Mouse (Mus musculus): ENCODE measurements at regions not wholly inside any gene's neighbourhood (a gene's known extent, or its start where the extent isn't known, plus 50 kb on each side); places are given as distances from the start of the nearest gene placed in this dataset.

DNA sequence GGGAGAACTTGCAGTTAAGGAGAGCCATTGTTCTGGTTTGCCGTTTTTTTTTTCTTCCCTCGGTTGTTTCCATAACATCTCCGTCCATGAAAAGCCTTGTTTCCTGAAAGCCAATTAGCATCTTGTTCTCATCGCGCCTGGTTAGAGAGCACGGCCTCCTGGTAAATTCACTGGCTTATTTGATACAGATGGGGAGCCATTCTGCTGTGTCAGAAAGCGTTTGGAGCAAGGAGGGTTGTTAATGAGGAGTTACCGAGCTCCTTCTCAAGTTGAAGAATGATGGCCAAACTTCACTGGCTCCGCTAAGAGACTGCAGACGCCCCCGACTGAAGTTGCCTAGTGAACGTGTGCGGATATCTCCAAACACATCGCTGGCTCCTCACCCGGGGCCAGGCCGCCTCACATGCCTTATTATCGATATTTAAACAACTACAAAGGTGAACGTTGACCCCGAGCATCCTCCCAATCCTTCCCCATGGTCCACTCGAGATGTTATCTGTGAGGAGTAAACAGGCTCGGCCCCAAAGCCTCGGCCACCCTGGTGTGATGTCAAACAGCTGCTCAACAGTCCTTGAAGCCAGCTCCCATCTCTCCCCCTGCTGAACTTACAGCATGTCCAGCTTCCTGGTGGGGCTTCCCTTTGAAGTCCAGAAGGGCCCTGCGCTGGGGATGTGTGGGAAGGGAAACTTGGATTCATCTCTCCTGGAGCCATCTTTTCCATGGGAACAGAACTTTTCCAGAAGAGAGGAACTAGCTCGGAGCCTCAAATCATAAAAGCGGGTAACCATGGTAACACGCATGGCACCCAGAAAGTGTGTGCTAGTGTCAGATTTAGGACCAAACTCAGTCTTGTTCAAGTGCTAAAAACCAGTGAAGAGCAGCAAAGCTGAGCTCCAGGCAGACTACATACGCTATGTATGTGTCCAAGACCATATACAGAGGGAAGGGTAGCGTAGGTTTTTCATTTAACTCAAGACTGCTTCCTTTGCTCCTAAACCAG lies 190.0 kb upstream of the Tbx3 start:
- Histone ChIP-seq H3K4me3 (no peak overlapping the region), H3K9me3 (no peaks in the 10 kb centered on the region; the same call in 1 of the 2 replicates), H3K36me3 (replicated peaks) (no peaks in the 10 kb centered on the region), H3K27me3 (replicated peaks; ENCODE audit: low read depth, poor library complexity, severe bottlenecking) (peaks cover 5% of the 10 kb centered on the region; the same call in 1 of the 2 replicates), H3K4me1 (peaks cover 19% of the 10 kb centered on the region), H3K27ac (replicated peaks) (peak overlapping the region; percentile 48; the same call in 1 of the 2 replicates)
- peak; percentile 41 for DNase-seq (ENCODE audit: low spot score)
- 52% methylated on average over 28 of the region's 28 CpGs for WGBS

DNA sequence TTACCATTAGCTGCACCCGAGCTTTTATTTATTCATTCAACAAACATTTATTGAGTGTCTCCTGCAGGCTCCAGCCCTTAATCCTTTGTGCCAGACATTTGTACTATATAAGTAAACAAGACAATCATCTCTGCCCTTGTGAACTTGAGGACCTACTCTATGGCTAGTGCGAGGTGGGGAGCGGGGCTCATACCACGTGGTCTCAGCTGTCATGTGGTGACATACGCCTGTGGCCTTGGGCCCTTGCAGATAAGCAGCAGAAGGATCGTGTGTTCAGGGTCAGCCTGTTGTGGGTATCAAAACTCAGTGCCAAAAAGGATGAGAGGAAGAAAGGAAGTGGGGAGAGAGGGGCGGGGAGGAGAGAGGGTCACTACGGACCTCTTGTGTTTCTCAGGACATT lies 186.8 kb upstream of the Tbx3 start:
- H3K9me3 ChIP-seq = no peaks in the 10 kb centered on the region
- no peak overlapping the region for H3K4me3 ChIP-seq
- WGBS = 87% methylated on average over 8 of the region's 8 CpGs
- H3K4me1 ChIP-seq = peaks cover 19% of the 10 kb centered on the region
- no peak for DNase-seq (ENCODE audit: low spot score)
- no peak overlapping the region for H3K27ac ChIP-seq (replicated peaks)
- no peaks in the 10 kb centered on the region for H3K36me3 ChIP-seq (replicated peaks)
- peaks cover 5% of the 10 kb centered on the region; the same call in 1 of the 2 replicates for H3K27me3 ChIP-seq (replicated peaks; ENCODE audit: low read depth, poor library complexity, severe bottlenecking)

DNA sequence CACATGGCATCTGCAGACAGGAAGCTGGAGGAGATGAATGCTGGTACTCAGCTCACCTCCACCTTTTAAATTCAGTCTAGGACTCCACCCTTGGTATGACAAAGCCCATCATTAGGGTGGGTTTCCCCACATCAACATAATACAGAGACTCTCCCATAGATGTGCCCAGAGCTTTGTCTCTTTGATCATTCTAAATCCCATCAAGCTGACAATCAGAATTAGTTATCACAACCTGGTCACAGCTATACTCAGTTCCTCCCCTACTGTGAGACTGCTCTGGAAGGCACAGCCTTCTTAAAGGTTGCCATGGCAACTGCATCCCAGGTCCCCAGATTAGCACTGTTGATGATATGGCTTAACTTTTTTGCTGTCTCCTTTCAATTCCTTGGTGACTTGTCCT lies 184.3 kb upstream of the Tbx3 start:
- H3K4me1 ChIP-seq = peaks cover 4% of the 10 kb centered on the region
- H3K27me3 ChIP-seq (replicated peaks; ENCODE audit: low read depth, poor library complexity, severe bottlenecking) = peaks cover under 1% of the 10 kb centered on the region; the same call in 1 of the 2 replicates
- no peaks in the 10 kb centered on the region for H3K9me3 ChIP-seq
- no peak overlapping the region for H3K27ac ChIP-seq (replicated peaks)
- DNase-seq (ENCODE audit: low spot score) = no peak
- no peak overlapping the region for H3K4me3 ChIP-seq
- H3K36me3 ChIP-seq (replicated peaks) = no peaks in the 10 kb centered on the region

DNA sequence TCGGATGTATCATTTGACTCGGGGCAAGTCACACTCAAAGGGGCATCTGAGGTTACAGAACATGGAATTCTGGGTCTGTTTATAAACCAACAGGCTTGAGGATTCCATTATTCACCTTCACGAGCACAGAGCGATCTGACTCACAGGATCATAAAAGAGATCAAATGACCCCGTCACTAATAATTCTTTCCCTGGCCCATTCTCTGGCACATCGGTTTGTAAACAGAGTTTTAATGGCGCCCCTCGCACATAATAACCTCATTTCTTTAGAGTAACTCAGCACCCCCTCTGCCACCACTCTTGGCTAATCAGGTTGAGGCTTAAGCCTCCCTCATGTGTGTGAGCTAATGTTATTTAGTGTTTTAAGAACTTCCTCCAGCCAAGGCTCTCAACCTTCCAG lies 183.3 kb upstream of the Tbx3 start:
- Histone ChIP-seq H3K4me1 (no peaks in the 10 kb centered on the region), H3K27ac (replicated peaks) (no peak overlapping the region), H3K36me3 (replicated peaks) (no peaks in the 10 kb centered on the region), H3K27me3 (replicated peaks; ENCODE audit: low read depth, poor library complexity, severe bottlenecking) (no peaks in the 10 kb centered on the region; the same call in 1 of the 2 replicates), H3K9me3 (no peaks in the 10 kb centered on the region), H3K4me3 (no peak overlapping the region)
- WGBS = 82% methylated on average over 8 of the region's 8 CpGs
- DNase-seq (ENCODE audit: low spot score) = no peak

DNA sequence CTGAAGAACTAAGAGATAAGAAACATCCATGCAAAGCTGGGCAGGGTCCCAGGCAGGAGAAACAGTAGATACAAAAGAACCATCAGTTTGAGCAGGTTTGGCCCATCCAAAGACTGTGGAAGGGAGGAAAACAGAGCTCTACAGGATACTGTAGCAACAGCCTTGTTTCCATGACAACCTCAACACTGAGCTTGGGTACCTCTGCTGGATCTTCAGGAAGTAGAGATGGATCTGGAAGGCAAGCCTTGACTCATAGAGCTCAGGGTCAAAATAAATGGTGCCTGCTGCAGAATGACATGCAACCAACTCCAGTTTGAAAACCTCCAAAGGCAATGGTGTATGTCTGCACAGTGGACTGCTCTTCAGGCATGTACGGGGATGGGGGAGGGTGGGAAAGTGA lies 173.0 kb upstream of the Tbx3 start:
- no peak overlapping the region for H3K27ac ChIP-seq (replicated peaks)
- WGBS = 93% methylated on average over 1 of the region's 1 CpGs
- no peak for DNase-seq (ENCODE audit: low spot score)
- no peak overlapping the region for H3K4me3 ChIP-seq
- H3K9me3 ChIP-seq = no peaks in the 10 kb centered on the region
- no peaks in the 10 kb centered on the region for H3K36me3 ChIP-seq (replicated peaks)
- peaks cover 18% of the 10 kb centered on the region; the same call in 1 of the 2 replicates for H3K27me3 ChIP-seq (replicated peaks; ENCODE audit: low read depth, poor library complexity, severe bottlenecking)
- no peaks in the 10 kb centered on the region for H3K4me1 ChIP-seq

DNA sequence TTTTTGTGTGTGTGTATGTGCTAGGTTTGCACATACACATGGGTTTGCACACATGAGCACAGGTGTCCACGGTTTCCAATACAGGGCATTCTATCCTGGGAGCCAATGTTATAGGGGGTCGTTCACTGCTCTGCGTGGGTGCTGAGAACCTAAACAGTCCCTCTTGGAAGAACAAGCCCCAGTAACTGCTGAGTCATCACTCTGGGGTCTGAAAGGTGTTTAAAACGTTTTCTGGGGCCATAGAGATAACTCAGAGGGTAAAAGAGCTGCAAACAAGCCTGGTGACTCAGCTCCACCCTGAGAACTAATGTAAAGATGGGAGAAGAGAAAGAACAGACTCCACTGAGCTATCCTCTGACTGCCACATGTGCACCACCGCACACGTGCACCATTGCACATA lies 172.0 kb upstream of the Tbx3 start:
- peaks cover 18% of the 10 kb centered on the region; the same call in 1 of the 2 replicates for H3K27me3 ChIP-seq (replicated peaks; ENCODE audit: low read depth, poor library complexity, severe bottlenecking)
- no peak for DNase-seq (ENCODE audit: low spot score)
- WGBS = 75% methylated on average over 6 of the region's 6 CpGs
- no peak overlapping the region for H3K4me3 ChIP-seq
- no peaks in the 10 kb centered on the region for H3K9me3 ChIP-seq
- no peak overlapping the region for H3K27ac ChIP-seq (replicated peaks)
- H3K36me3 ChIP-seq (replicated peaks) = no peaks in the 10 kb centered on the region
- no peaks in the 10 kb centered on the region for H3K4me1 ChIP-seq

DNA sequence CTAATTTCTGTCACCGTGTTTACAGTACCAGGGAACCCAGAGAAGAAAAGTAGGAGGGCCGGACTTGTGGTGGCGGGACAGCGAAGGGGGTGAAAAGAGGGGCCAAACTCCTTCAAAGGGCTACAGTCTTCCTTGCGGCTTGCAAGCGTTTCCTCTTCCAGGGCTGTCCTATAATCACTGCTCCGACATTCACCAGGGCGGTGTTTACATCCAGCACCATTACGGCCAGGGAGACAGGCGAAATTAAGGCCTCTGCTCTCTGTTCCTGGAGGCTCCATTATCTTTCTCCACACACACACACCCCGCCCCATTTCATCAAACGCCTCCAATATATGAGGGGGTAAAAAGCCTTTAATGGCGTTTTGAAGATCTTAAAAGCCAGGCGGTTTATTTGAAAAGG lies 162.8 kb upstream of the Tbx3 start:
- no peak overlapping the region for H3K27ac ChIP-seq (replicated peaks)
- H3K4me1 ChIP-seq = peaks cover 9% of the 10 kb centered on the region; the same call in 1 of the 2 replicates
- H3K27me3 ChIP-seq (replicated peaks; ENCODE audit: low read depth, poor library complexity, severe bottlenecking) = no peaks in the 10 kb centered on the region
- DNase-seq (ENCODE audit: low spot score) = no peak
- H3K4me3 ChIP-seq = no peak overlapping the region
- WGBS = 69% methylated on average over 14 of the region's 14 CpGs
- H3K36me3 ChIP-seq (replicated peaks) = no peaks in the 10 kb centered on the region
- H3K9me3 ChIP-seq = no peaks in the 10 kb centered on the region

DNA sequence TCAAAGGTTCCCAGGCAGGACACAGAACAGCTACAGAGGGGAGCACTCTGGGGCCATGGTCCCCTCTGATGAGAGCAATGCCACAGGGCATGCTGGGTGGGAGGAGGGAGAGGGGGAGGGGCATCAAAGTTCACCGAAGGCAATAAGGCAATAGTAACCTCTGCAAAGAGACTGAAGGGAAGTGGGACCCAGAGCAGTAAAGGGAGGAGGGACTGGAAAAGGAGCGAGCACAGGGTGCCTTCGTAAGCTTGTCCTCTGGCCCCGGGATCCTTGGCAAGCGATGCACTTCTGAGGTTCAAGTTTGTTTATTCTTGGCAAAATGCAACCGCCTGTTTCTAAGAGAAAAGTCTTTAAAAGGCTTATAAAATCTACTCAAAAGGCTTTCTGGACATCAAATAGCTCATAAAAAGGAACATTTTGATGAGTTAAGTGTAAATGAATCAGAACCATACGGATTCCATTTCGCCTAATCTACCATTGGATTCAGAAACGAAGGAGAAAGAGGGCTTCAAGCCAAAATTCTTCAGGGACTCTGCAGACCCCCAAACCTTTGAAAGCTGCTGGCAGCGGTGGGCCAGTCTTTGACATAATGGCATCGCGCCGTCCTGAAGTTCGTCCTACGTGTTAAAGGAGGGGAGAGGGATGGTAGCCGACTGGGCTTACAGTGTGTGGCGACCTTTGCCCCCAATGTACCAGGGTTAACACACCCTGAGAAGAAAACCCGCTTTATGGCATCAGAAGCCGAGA lies 151.8 kb upstream of the Tbx3 start:
- Histone ChIP-seq H3K27me3 (replicated peaks; ENCODE audit: low read depth, poor library complexity, severe bottlenecking) (peaks cover 21% of the 10 kb centered on the region), H3K27ac (replicated peaks) (no peak overlapping the region), H3K36me3 (replicated peaks) (no peaks in the 10 kb centered on the region), H3K9me3 (no peaks in the 10 kb centered on the region), H3K4me1 (peaks cover 12% of the 10 kb centered on the region), H3K4me3 (no peak overlapping the region)
- WGBS = 77% methylated on average over 19 of the region's 19 CpGs
- no peak for DNase-seq (ENCODE audit: low spot score)

DNA sequence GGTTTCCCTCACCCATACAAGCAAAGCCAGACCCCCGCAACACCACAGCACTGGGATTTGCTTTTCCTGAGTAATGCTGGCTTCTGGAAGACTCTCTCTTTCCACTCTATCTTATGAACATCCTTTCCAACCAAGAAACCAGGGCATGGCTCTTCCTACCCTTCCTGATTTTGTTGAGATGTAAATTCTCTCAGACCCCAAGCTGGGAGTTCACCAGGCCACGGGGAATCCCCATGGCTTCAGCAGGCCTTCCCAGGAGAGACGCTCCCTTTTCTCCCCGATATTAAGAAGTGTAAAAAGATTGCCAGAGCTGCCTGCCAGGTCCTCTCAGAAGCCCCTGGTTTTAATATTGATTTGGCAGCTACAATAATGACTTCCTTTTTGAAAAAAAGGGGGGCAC lies 146.3 kb upstream of the Tbx3 start:
- Histone ChIP-seq H3K9me3 (no peaks in the 10 kb centered on the region), H3K36me3 (replicated peaks) (no peaks in the 10 kb centered on the region), H3K27ac (replicated peaks) (peak overlapping the region; percentile 35; the same call in 1 of the 2 replicates), H3K27me3 (replicated peaks; ENCODE audit: low read depth, poor library complexity, severe bottlenecking) (peaks cover 52% of the 10 kb centered on the region), H3K4me3 (no peak overlapping the region), H3K4me1 (peaks cover 18% of the 10 kb centered on the region)
- DNase-seq (ENCODE audit: low spot score) = no peak
- 29% methylated on average over 4 of the region's 4 CpGs for WGBS

DNA sequence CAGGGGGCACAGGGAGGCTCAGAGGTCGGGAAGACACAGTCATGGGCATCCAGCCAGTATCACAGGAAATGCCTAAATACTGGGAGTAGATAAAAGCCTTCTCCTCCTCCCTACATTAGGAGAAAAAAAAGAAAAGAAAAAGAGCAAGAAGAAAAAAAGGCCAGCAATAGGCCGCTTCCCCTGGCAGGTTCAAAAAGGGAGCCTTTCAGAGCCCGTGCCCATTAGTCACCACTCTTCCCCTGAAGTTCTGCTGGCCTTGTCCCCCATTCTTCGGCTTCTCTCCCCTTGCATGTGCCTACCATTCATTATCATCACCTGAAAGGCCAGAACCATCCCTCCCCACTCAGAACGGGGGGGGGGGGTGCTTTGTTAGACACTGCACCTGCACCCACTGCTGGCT lies 144.5 kb upstream of the Tbx3 start:
- 76% methylated on average over 5 of the region's 5 CpGs for WGBS

DNA sequence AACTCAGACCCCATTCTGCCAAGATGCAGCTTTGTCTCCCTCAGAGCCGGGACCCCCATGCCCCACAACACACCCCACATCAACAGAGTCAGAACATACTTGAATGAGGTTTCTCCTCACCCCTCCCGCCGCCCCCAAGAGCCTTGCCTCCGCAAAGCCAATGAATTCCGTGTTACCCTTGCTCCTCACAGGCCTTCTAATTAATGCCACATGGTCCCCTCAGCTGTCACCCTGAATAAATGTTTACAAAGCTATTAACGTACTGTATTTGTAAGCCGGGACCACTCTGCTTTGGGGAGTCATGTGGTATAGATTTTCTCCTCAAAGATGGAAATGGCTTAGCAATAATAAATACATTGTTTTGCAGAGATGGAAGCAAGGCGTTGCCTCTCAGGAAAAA lies 140.5 kb upstream of the Tbx3 start:
- no peaks in the 10 kb centered on the region for H3K36me3 ChIP-seq (replicated peaks)
- peak; percentile 72 for DNase-seq (ENCODE audit: low spot score)
- H3K27ac ChIP-seq (replicated peaks) = peak overlapping the region; percentile 72
- H3K27me3 ChIP-seq (replicated peaks; ENCODE audit: low read depth, poor library complexity, severe bottlenecking) = peaks cover 44% of the 10 kb centered on the region
- peaks cover 28% of the 10 kb centered on the region for H3K4me1 ChIP-seq
- no peak overlapping the region for H3K4me3 ChIP-seq
- WGBS = 28% methylated on average over 8 of the region's 8 CpGs
- H3K9me3 ChIP-seq = no peaks in the 10 kb centered on the region

More for the DNA sequence above, 144.5 kb upstream of the Tbx3 start:
- Histone ChIP-seq H3K27ac (replicated peaks) (no peak overlapping the region), H3K27me3 (replicated peaks; ENCODE audit: low read depth, poor library complexity, severe bottlenecking) (peaks cover 52% of the 10 kb centered on the region), H3K9me3 (no peaks in the 10 kb centered on the region), H3K4me3 (no peak overlapping the region), H3K36me3 (replicated peaks) (no peaks in the 10 kb centered on the region), H3K4me1 (peaks cover 34% of the 10 kb centered on the region)
- DNase-seq (ENCODE audit: low spot score) = no peak

DNA sequence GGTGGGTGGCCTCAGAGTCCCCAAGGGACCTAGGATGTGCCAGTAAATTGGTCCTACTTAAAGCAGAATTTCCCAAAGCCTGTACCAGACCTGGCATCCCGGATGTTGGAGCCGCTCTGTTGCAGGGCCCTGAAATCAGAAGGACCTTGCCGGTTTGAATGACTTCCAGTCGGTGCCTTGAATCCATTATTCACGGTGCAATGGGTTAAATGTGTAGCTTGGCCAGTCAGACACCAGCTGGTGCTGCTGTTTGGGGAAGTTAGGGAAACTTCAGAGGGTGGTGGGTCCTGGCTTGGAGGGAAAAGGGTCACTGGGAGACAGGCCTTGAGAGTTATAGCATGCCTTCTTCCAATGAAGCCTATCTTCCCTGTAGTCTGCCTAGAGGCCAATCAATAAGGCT lies 135.5 kb upstream of the Tbx3 start:
- 55% methylated on average over 5 of the region's 5 CpGs for WGBS
- 0 out of 2 replicates have a peak overlapping the region, but pooled peaks have one; percentile 19 for H3K27ac ChIP-seq (replicated peaks)
- H3K4me1 ChIP-seq = peaks cover 20% of the 10 kb centered on the region
- peaks cover 19% of the 10 kb centered on the region for H3K27me3 ChIP-seq (replicated peaks; ENCODE audit: low read depth, poor library complexity, severe bottlenecking)
- peak; percentile 23 for DNase-seq (ENCODE audit: low spot score)
- no peaks in the 10 kb centered on the region for H3K9me3 ChIP-seq
- no peak overlapping the region for H3K4me3 ChIP-seq
- H3K36me3 ChIP-seq (replicated peaks) = no peaks in the 10 kb centered on the region
